Mouse (Mus musculus): ENCODE measurements around the gene Stxbp5l.
"Not testable (repeated sequence)": the region's sequence is repeated elsewhere in the genome, so short reads cannot be mapped to it uniquely, and the experiment has no call there.

Stxbp5l gene

DNA sequence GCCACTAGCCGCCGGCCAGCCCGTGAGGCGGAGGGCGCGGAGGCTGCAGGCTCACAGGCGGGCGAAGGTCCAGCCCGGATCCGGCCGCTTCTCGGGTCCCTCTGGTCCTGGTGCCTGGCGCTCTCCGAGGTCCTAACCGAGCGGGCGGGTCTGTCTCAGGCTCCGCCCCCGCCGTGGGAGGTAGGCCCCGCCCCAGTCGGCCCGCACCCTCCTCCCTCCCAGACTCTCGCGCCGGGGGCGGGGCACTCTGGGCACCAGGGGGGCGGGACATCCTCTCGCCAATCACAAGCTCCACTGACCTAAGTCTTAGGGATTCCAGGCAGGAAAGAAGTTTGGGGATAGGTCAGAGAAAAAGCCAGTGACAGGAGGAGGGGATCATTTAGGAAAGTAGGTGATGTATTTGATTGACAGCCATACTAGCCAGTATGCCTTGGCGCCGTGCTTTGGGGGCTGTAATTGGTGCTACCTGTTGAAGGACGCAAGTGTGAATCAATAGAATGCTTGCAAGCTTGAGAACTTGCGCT is at the start of gene Stxbp5l:
TSS of gene Stxbp5l (minus strand) at position 142 of the 524 bp plus-strand sequence.
- peak; percentile 35 for DNase-seq (ENCODE audit: low read depth)

DNA sequence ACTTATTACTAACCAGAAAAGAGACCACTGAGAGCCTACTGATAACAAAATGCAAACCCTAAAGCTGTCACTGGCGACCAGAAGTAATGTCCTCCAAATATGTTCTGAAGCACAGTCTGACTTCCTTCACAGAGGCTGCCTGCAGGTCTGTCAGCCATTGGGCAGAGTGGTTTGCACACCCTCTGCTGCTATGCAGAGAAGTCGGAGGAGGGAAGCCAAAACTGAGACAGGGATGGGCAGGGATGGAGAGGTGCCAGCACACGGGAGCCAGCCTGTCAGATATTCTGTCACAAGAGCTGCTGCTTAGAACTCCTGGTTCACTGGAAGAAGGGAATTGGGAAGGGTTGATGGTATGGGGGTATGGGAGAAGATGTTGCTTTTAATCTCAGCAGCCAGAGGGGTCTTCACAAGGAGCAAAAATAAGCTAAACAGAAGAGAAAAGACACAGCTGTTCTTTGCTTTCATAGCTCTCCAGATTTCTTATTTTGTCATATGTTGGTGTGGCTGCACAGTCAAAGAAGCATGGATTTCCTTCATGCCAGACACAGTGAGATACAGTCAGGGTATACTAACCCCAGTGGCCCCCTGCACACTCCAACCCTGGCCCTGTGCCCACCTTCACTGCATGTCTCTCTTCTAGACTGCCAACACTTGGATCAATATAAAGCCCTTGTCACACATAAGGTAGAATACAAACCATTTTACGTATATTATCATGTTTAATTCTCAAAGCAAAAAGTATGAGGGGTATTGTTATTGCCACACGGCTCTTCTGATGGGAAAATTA is 48.8 kb upstream of the Stxbp5l start:
- no peak for DNase-seq (ENCODE audit: low read depth)

DNA sequence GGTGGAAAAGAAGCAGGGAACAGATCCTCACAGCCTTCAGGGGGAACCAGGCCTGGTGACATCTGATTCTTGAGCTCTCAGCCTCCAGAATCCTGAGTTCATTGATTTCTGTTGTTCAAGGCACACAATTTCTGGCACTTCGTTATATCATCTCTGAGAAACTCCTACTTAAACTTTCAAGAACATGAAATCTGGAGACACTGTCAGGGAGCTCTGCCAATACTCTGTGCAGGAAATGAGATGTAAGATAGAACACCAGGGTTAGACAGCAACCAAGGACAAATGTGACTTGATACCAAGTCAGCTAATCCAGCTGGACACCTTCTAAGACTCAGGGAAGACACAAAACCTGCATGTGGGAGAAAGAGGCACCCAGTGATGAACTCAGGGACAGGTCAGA is 40.7 kb upstream of the Stxbp5l start:
- DNase-seq (ENCODE audit: low read depth) = no peak

DNA sequence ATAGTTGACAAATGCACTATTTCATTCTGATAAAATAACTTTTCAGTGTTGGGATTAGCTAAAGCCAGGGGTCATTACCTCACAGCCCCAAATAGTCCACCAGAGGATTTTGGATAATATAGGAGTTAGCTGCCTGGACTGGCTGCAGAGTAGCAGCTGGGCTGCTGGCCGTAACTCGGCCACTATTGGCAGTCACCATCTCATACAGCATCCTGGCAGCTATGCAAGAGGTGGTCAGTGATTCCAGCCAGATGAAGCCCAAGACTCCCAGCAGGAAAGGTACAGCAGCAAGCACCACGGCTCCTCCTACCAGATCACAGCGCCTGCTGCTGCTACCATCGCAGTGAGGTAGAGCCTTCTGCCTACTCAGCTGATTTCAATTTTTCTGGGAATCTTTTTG is 38.1 kb upstream of the Stxbp5l start:
- no peak for DNase-seq (ENCODE audit: low read depth)

DNA sequence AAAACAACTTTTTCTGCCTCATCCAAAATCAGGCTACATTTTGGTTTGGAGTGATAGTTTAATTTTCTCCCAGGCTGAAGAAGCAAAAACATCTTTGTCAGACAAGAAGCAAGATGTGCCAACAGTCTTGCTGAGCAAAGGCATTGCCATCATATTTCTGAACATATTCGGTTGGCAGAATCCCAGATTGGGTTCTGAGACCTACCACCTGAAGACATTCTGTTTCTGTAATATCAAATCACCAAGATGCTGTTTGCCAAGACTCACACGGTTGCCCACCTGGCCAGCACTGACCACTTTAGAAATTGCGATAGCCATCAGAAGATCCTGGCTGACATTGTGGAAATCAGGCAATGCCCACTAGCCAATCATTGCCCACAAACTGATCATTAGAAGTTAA is 37.1 kb upstream of the Stxbp5l start:
- DNase-seq (ENCODE audit: low read depth) = no peak

DNA sequence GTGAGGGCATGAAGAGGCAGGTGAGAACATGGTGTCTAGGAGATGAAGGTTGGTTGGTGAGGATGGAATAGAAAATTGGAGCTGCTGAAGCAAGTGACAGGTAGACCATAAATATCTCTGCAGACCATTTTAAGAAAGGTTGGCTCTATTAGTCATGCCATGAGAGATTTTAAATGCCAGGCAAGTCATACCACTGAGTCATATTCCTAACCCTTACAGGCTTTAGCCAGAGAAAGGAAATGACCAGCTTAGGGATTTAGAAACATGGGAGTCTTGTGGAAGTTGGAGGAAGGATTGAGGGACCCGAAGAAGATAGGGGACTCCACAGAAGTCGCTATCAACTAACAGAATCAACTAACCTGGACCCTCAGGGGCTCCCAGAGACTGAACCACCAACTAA is 35.8 kb upstream of the Stxbp5l start:
- no peak for DNase-seq (ENCODE audit: low read depth)

DNA sequence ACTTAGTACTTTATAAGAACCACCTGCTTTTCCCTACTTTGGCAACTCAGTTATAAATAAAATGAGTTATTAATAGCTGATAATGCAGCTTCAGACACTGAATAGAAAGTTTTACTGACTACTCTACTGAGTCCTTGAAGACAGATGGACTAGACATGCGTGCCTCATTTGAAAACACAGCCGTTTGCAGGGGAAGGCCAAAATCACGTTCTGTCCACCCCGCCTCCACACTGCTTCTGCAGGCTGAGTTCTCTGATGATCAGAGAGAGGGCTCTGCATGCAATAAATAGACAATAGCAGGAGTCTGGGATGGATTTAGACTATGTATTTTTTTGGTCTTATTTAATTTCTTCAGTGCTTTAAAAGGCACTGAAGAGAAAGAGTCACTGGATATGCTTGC is 20.8 kb upstream of the Stxbp5l start:
- DNase-seq (ENCODE audit: low read depth) = no peak

DNA sequence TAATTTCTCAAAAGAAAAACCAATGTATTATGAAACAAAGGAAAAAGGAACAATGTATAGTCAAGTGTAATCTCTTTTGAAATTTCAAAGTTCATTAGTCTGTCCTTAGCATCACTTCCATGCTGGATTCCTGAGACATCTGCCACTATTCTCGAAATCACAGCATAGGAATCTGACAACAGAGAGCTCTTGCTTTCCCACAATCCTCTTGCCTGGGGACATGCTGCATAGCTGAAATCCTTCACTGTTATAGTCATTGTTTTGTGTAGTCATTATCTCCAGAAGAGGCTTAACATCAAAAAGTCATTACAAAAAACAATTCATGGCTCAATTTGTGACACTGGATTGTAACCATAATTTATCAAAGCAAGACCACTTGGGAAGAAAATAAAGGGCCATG is 20.2 kb upstream of the Stxbp5l start:
- no peak for DNase-seq (ENCODE audit: low read depth)

DNA sequence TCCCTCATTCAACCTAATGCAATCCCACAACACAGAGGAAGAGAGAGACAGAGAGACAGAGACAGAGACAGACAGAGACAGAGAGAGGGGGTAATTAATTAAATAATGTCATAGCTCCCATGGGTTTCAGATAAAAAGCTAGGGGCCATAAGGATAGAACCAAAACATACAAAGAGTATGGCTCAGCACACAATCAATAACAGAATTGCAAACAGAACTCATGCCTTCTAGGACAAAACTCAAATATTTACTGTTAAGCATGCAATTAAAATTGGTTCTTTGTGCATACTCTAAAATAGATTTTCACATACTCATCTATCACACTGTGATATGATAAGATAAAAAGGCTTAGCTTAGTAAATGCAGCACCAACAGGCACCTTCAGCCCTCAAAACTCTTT is 5.2 kb upstream of the Stxbp5l start:
- no peak for DNase-seq (ENCODE audit: low read depth)

DNA sequence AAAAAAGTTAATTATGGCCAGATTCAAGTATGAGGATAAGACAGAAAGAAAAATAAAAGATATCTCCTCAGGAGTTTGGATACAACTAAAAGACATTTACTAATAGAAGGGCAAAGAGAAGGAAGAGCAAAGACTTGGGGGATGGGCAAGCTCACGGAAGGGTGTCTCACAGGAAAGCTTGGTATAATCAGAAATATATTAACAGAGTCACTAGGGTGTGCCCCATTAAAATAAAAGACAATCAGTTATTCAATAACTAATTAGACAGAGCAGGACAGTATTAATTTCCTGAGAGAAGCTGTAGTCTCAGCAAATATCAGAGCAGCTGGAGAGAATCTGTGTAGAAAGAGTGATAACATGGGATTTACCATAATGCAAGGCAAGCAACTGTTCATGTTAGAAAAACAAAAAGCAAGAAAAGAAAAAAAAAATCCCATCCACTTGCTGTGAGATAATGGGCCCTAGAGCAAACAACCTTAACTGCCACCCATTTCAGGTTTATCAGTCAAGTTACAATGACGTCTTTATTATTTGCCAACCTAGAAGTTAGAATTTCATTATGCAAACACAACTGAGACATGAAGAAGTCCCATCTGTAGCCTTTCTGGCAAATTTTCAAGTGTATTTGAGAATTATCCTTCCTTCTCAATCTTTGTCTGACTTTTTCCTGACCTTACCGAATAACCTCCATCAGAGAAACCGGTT is 4.6 kb upstream of the Stxbp5l start:
- no peak for DNase-seq (ENCODE audit: low read depth)

DNA sequence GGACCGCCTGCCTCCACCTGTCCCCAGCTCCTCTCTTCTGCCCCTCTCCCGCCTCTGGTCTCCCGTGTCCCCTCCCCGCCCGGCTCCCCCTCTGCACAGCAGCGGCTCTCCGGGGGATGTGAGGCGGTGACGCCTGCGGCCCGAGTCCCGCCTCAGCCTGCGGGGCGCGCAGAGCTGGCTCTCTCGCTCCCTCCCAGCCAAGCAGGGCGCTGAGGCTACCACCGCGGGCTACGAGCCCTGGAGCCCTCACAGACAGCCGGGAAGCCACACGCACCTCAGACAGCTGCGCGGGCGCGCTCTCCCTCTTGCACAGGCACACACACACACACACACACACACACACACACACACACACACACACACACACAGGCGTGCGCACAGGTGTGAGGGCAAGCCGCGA is 393 bp downstream of the Stxbp5l start:
- no peak for DNase-seq (ENCODE audit: low read depth)

DNA sequence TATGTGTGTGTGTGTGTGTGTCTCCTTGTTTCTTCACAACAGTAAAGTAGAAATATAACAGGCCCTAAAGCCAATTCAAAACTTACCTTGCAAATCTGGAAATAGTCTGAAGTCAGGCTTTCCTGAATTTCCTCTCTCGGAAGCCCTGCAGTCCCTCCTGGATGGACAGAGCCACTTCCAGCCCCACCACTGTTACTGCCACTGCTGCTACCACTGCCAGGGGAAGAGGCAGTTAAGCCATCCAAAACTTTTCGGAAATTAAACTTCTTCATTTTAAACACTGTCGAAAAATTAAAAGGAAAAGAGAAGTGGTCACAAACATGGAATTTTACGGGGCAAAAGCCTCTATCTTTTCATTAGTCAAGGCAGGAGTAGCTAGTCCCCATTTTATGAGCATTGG is 1.3 kb downstream of the Stxbp5l start:
- no peak for DNase-seq (ENCODE audit: low read depth)

DNA sequence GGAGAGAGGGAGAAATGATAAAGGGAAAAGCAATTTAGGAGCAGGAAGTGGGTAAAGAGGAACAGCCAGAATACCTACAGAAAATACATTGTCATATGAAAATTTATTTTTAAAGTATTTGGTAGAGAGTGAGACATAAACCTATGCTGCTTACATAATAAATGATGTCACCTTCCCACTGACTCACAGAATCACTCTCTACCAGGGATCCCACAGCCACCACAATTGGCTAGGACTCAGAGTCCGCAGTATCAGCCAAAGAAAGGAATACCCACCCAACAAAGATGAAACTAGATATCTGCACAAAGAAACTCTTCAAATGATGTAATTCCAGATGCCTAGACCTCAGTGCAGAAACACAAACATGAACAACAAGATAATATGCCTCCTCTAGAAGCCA is 12.0 kb downstream of the Stxbp5l start:
- DNase-seq (ENCODE audit: low read depth) = no peak

DNA sequence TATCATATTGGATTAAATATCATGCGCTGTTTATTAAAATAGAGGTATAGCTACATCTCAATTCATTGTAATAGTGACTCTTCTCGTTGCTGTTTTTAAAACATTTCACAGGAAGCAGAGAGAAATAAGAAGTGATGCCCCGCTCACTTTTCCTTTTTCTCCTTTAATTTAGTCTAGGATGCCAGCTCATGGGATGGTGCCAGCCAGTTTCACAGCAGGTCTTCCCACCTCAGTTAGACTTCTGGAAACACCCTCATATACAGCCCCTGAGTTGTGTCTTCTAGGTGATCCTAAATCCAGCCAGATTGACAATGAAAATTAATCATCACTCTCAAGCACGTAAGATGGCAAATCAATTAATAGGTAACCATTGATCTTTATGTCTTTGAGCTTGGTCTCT is 17.3 kb downstream of the Stxbp5l start:
- no peak for DNase-seq (ENCODE audit: low read depth)

DNA sequence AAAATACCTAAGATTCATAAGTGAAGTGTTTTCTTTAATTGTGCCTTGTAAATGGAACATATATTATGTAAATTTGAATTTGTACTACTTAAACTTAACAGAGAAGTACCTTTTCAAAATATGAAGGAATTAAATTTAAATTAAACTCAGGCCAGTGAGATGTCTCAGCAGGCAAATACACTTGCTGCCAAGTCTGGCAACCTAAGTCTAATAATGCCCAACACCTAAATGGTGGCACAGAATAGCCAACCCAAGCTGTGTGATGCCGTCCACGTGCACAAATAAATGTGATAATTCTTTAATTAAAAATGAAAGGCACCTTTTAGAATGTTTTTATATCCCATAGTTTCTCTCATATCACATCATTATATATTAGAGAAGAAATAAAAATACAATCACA is 20.8 kb downstream of the Stxbp5l start:
- DNase-seq (ENCODE audit: low read depth) = no peak

DNA sequence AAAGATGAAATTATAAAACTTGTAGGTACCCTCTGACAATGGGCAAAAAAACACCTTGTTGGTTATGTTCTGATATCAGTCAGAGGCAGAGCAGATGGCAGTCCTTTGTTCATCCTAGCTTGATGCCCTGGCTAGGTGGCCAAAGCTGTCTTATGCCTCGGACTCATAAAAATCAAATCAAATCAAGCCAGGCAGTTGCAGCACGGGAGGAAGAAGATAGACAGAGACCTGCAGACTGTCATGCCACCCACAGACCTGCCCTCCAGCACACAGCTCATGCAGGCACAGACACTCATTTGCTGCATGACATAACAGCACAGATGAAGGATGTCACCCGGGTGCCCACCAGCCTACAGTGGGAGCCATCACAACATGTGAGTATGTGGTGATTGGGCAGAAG is 29.1 kb downstream of the Stxbp5l start:
- DNase-seq (ENCODE audit: low read depth) = no peak

DNA sequence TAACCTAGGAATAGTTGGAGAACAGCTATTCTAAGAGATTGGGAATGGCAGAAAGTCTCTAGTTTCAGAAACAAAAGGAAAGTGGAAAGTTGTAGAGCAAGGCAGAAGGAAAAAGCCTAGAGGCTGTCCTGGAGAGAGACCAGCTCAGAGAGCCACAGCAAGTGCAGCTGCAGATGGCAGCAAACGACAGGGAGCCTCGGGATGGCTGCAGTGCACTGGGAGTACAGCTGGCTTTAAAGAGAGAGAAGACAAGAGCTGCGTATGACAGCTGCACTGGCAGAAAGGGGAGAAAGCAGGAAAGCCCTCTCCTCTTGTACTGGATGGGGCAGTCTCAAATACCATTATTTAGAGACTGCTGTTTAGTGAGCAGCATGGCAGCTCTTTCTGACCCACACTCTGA is 37.7 kb downstream of the Stxbp5l start:
- no peak for DNase-seq (ENCODE audit: low read depth)

DNA sequence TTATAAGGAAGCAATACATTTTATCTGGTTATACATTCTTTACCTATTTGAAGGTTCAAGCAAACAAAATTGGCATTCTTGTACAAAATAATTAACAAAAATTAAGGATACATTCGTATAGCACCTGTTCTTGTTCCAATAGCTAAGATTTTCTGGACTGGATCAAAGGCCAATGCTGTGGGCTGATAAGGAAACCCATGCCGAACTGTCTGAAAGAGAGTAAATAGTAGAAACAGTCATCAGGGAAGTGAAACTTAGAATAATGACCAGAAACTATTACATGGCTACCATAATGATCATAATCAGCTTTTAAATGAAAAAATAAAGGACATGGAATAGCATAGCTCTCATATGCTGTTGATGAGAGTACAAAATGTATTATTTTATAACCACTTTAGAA is 39.8 kb downstream of the Stxbp5l start:
- DNase-seq (ENCODE audit: low read depth) = no peak

DNA sequence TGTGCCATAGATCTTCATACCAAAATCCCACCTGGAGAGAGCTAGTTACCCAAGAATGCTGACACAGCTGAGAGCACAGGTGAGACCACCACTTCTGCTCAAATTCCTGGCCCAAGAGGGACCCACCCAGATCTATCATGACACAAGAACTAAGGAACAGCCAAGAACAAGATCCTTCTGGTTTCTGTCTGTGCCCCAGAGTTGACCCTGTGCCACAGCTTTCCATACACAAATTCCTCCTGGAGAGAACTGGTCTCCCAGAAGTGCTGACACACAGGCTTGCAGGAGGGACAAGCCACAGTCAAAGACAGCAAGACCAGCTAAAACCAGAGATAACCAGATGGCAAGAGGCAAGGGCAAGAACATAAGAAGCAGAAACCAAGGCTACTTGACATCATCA is 43.3 kb downstream of the Stxbp5l start:
- not testable (repeated sequence) for DNase-seq (ENCODE audit: low read depth)

DNA sequence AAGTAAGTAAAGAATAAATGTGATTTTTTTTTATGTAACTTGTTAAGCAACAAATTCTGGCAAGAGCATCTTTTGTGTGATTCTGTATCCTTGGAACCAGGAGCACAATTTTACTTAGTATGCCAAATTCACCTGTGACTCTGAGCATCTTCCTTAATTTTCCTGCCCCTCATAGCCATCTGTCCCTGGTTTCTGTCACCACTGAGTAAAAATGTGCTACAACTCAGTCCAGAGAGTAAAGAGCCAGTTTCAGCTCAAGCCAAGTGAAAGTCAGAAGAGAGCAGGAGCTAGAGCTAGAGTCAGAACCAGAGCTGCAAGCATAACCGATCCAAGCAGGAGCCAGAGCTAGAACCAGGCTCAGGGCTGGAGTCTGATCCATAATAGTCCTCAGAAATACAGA is 46.6 kb downstream of the Stxbp5l start:
- DNase-seq (ENCODE audit: low read depth) = no peak

DNA sequence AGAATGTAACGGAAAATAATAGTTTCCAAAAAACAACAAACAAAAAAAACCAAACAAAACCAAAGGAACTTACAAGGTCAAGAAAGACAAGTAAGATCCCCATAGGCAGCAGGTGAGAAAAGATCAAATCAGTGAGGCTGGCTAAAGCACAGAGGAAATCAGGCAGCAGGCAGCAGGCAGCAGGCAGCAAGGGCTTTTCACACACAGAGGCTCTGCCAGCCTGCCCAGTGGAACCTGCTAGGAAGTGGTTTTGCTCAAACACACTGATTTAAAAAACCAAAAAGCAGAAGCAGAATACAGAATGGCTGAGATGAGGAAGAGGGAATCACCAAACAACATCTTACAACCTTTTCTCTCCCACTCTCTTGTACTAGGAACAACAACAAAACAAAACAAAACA is 47.2 kb downstream of the Stxbp5l start:
- DNase-seq (ENCODE audit: low read depth) = no peak

DNA sequence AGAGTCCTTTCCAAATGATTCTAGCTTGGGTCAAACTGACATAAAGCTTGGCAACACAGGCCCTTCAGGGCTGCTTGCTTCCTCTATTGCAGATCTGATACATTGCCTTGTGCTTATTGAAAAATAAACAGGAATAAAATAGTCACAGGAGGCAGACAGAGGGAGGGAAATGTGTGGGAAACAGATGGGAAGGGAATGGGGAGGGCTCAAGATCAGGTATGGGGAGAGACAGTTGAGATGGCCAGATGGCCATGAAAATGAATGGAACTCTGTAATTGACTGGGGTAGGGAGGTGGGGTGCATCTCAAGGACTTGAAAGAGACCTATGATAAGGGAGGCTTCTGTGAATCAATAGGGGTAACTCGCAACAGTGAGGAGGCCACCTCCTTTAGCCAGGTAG is 80.3 kb downstream of the Stxbp5l start:
- DNase-seq (ENCODE audit: low read depth) = no peak

DNA sequence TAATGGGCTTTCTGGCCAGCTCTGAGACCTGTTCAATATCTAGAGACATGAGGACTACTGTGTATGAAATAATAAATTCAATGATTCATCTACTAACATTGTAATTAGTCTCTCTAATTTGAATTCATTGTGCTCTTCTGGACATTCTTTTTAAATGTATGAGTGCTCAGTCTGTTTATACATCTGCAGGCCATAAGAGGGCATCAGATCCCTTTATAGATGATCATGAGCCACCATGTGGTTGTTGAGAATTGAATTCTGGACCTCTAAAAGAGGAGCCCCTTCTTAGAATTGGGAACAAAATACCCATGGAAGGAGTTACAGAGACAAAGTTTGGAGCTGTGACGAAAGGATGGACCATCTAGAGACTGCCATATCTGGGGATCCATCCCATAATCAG is 92.2 kb downstream of the Stxbp5l start:
- DNase-seq (ENCODE audit: low read depth) = no peak

DNA sequence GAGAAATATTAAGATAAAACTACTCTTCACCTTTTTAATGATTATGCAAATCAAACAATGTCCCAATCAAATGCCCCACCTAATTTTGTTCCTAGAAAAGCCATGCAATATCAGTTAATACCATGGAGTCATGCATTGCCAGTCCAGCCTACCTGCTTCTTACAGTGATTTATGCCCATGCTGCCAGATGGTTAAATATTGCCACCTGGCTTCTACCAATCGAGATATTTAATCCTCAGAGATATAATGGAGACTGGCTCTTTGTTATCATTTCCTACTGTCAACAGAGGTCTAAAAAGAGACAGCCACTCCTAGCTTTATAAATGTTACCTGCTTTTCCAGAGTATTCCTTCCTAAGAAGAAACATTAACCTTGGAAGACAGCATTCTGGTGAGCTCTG is 104.6 kb downstream of the Stxbp5l start:
- DNase-seq (ENCODE audit: low read depth) = no peak

Measured in induced T-regulatory cell, adult 2 months (primary cell).